Mouse (Mus musculus) telencephalon, adult 2 months (tissue): ENCODE measurements around the gene Rplp1.

ENCODE experiments used
- DNase-seq: peaks from one replicate; pipeline ENCODE4 v3.0.0-alpha.2; 2011; ENCODE audit warnings: low read depth, low spot score

Rplp1 gene

GRCm38 (mm10) chr9:61877373-61878112, 36.8 kb downstream of the Rplp1 start:
- DNase-seq, result no peak

GRCm38 (mm10) chr9:61873325-61873724, 41.0 kb downstream of the Rplp1 start:
- no peak for DNase-seq

GRCm38 (mm10) chr9:61872246-61872941, 41.9 kb downstream of the Rplp1 start:
- no peak for DNase-seq

DNA sequence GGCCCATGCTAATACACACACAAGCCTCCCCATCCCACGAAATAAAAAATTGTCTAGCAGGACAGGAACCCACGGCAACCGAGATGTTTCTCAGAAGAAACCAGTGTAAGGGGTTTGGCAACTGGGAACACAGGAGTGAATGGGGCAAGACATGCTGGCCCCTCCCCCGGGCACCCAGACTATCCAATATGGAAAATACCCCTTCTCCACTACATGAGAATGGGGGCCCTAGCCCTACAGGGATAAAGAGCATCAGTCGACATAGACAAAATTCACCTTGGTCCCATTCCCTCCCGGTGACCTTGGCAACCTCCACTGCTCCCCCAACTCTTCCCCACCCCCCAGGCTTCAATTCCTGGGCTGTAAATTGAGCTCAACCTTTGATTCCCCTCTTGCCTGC, 42.5 kb downstream of the Rplp1 start:
- DNase-seq, result no peak

DNA sequence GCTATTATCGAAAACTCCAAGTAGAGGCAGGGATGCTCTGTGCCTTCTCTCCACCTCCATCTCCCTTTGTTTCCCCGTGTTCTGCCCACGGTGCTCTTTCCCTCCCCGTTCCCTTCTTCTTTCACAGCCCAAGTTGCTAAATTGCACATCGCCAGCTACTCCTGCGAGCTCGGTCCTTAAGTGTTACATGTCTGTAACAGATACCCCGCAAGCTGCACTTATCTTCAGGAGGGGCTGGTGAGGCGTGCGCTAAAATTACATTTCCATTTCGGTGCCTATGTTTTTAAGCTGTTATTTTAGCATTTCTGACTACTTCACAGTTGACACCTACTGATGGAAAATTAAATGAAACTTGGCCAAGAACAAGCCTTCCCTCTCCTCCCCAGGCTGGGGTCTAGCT, 46.7 kb downstream of the Rplp1 start:
- peak; percentile 79 for DNase-seq
